ENCODE assay signal across 25 mouse cellular contexts in genomic region chr5:45514599-45514998, GRCm38 (mm10). TPM values are rescaled to one million over a fixed set of nuclear protein-coding genes. Genes with fewer than 3 reads are reported as not detected.
DNase-seq lines count a peak whose midpoint lies in the region; ATAC-seq and TF ChIP-seq lines count a peak whose summit lies in the region.
"Had no signal": no experiment of that assay in that cellular context is flagged by ENCODE, and none has a peak within 500 bp of the region (broad histone marks: within the 10 kb centered on the region; RNA-seq: fewer than 3 reads in every experiment).

No protein-coding gene starts in this region.

- H3K9ac ChIP-seq in heart, embryonic 12.5 days = no peak overlapping the region
- H3K9ac ChIP-seq in kidney, embryonic 16.5 days (replicated peaks; ENCODE audit: low read length) = no peak overlapping the region
- H3K9ac ChIP-seq: embryonic facial prominence, embryonic 12.5 days; embryonic facial prominence, embryonic 15.5 days; forebrain, postnatal 0 days; heart, embryonic 13.5 days; hindbrain, embryonic 14.5 days had no signal

- H3K27me3 ChIP-seq in heart, embryonic 12.5 days (replicated peaks) = no peaks in the 10 kb centered on the region
- no peaks in the 10 kb centered on the region for H3K27me3 ChIP-seq in kidney, embryonic 16.5 days (ENCODE audit: insufficient read depth, low read length)
- no peaks in the 10 kb centered on the region for H3K27me3 ChIP-seq in E14TG2a.4 (ENCODE audit: insufficient read depth, low read length)
- H3K27me3 ChIP-seq: embryonic facial prominence, embryonic 12.5 days; embryonic facial prominence, embryonic 15.5 days; heart, embryonic 13.5 days had no signal

- no peak overlapping the region for H3K4me2 ChIP-seq in heart, embryonic 12.5 days
- H3K4me2 ChIP-seq in kidney, embryonic 16.5 days (replicated peaks; ENCODE audit: low read depth, low read length) = no peak overlapping the region
- H3K4me2 ChIP-seq: embryonic facial prominence, embryonic 12.5 days; embryonic facial prominence, embryonic 15.5 days; heart, embryonic 13.5 days; hindbrain, embryonic 14.5 days had no signal

- H3K27ac ChIP-seq in heart, embryonic 12.5 days (ENCODE audit: poor library complexity, severe bottlenecking) = no peak overlapping the region
- H3K27ac ChIP-seq in kidney, embryonic 16.5 days (ENCODE audit: low read length) = no peak overlapping the region
- H3K27ac ChIP-seq: embryonic facial prominence, embryonic 12.5 days; embryonic facial prominence, embryonic 15.5 days; gastrocnemius, adult 2 months; heart, embryonic 13.5 days; hindbrain, embryonic 14.5 days had no signal

- no peak overlapping the region for H3K4me3 ChIP-seq in heart, embryonic 12.5 days
- H3K4me3 ChIP-seq in kidney, embryonic 16.5 days (ENCODE audit: low read length) = no peak overlapping the region
- H3K4me3 ChIP-seq in E14TG2a.4 (replicated peaks; ENCODE audit: low read length) = 0 out of 2 replicates have a peak overlapping the region, but pooled peaks have one; percentile 13
- H3K4me3 ChIP-seq: embryonic facial prominence, embryonic 12.5 days; embryonic facial prominence, embryonic 15.5 days; gastrocnemius, adult 2 months; heart, embryonic 13.5 days had no signal

- WGBS in heart, embryonic 12.5 days = 72% methylated on average over 1 of the region's 1 CpGs
- 63% methylated on average over 1 of the region's 1 CpGs for WGBS in kidney, embryonic 16.5 days

- peak; percentile 39 for DNase-seq in heart, adult 11 months
- DNase-seq in kidney, adult 18-20 months = no peak
- DNase-seq in kidney, postnatal 36 days = peak; percentile 52 to 61
- no peak for DNase-seq in kidney, postnatal 14 days
- no peak for DNase-seq in left cerebral cortex, postnatal 36 days (ENCODE audit: low spot score in 2 of 2)
- DNase-seq: adrenal gland, adult 2 months; adrenal gland, postnatal 14 days; cerebellum, adult 11 months; cerebellum, adult 2 months; cerebellum, adult 9-11 months; cerebellum, postnatal 25 days; forebrain, postnatal 0 days; gastrocnemius, adult 2 months; gastrocnemius, postnatal 14 days; heart, adult 18-20 months; heart, postnatal 14 days; heart, postnatal 4 days had no signal

- ATAC-seq in heart, embryonic 12.5 days (ENCODE audit: insufficient number of reproducible peaks, low FRiP score) = no peak
- 0 out of 2 replicates have a peak, but pooled peaks have one; percentile 19 for ATAC-seq in kidney, embryonic 16.5 days (ENCODE audit: low FRiP score, low TSS enrichment)
- ATAC-seq: forebrain, embryonic 14.5 days; forebrain, postnatal 0 days had no signal

- H3K9me3 ChIP-seq in heart, embryonic 12.5 days (replicated peaks) = no peaks in the 10 kb centered on the region
- no peaks in the 10 kb centered on the region for H3K9me3 ChIP-seq in kidney, embryonic 16.5 days (ENCODE audit: low read length)
- H3K9me3 ChIP-seq in E14TG2a.4 (ENCODE audit: low read length) = no peaks in the 10 kb centered on the region
- H3K9me3 ChIP-seq: embryonic facial prominence, embryonic 12.5 days; embryonic facial prominence, embryonic 15.5 days; heart, embryonic 13.5 days had no signal

- H3K4me1 ChIP-seq in heart, embryonic 12.5 days (replicated peaks) = no peaks in the 10 kb centered on the region
- H3K4me1 ChIP-seq in kidney, embryonic 16.5 days (ENCODE audit: insufficient read depth, low read length) = 0 out of 2 replicates have a peak, but pooled peaks cover 1% of the 10 kb centered on the region
- peaks cover 77% of the 10 kb centered on the region for H3K4me1 ChIP-seq in E14TG2a.4 (replicated peaks; ENCODE audit: low read depth, low read length)
- H3K4me1 ChIP-seq: embryonic facial prominence, embryonic 12.5 days had no signal

- intact Hi-C loops in left cerebral cortex, postnatal 36 days (cut with DNase I) = no loop called here

- no peak for TF ChIP-seq CTCF in E14TG2a.4 (conservative IDR thresholded peaks at IDR 0.05; ENCODE audit: low read length)

- peaks cover 44% of the 10 kb centered on the region for H3K36me3 ChIP-seq in heart, embryonic 12.5 days
- peaks cover 33% of the 10 kb centered on the region for H3K36me3 ChIP-seq in kidney, embryonic 16.5 days (ENCODE audit: insufficient read depth, low read length)
- H3K36me3 ChIP-seq in E14TG2a.4 (ENCODE audit: insufficient read depth, low read length) = peaks cover 98% of the 10 kb centered on the region

RNA-seq across cellular contexts. Expression of gene Med28, which starts 5.4 kb away (rescaled TPM):
- polyA plus RNA-seq in heart, embryonic 12.5 days (2016; fragmentation: Nextera tagmentation; extraction: Ambion mirVana) = 183 TPM in 2 replicates
- polyA plus RNA-seq in kidney, embryonic 16.5 days (2015; fragmentation: Nextera tagmentation; extraction: Ambion mirVana) = 292 and 293 TPM in 2 replicates
- 100 to 1,000 TPM in 1 of 2 experiments, 10 to 100 TPM in 1; 98.5 to 101 TPM for total RNA-seq in left cerebral cortex, postnatal 36 days (2021)

RNA-seq across cellular contexts. Expression of gene Lap3, which starts 21.4 kb away (rescaled TPM):
- 72.5 and 73.7 TPM in 2 replicates for polyA plus RNA-seq in heart, embryonic 12.5 days (2016; fragmentation: Nextera tagmentation; extraction: Ambion mirVana)
- polyA plus RNA-seq in kidney, embryonic 16.5 days (2015; fragmentation: Nextera tagmentation; extraction: Ambion mirVana) = 109 and 113 TPM in 2 replicates
- total RNA-seq in left cerebral cortex, postnatal 36 days (2021) = 10 to 100 TPM; 50.4 to 53.7 TPM

Comparison
In these comparisons a context has a peak if more than half of its experiments do, and no peak if none do; other contexts are left out.
1. DNase-seq: peak in heart, adult 11 months (single experiment) and kidney, postnatal 36 days (2 of 2); none in kidney, adult 18-20 months (single experiment), kidney, postnatal 14 days (single experiment) and left cerebral cortex, postnatal 36 days (0 of 2).